8 mouse cellular contexts compared by ENCODE assay signal in the genomic region with DNA sequence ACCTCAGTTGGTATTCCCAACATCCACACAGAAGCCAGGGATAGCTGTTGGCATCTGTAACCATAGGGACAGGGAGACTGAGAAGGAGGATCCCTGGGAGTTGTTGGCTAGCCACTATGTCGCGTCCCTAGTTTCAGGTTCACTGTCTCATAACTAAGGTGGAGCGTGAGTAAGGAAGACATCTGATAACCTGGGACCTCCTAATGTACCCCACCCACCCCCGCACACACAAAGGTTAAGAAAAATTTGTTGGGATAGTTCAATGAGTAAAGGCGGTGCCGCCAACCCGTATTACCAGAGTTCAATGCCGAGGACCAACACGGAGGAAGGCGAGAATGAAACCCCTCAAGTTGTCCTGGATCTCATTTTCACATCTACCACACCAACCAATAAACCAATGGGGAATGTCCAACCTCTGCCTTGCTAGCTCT. TPM values are rescaled to one million over a fixed set of nuclear protein-coding genes. Genes with fewer than 3 reads are reported as not detected.
A peak's percentile ranks its signal among the peaks of the same experiment; 100 is the strongest.
DNase-seq lines count a peak whose midpoint lies in the region; ATAC-seq and TF ChIP-seq lines count a peak whose summit lies in the region.

No protein-coding gene starts in this region.

- intact Hi-C loops in left cerebral cortex, postnatal 14 days (cut with DNase I) = loop anchor here (5.0 kb wide), 3 partner anchors 74 to 359 kb away; a partner anchor contains a TSS

- no peak for TF ChIP-seq POLR2A in embryonic fibroblast, embryonic 13.5 days (IDR thresholded peaks at IDR 0.05; ENCODE audit: low read depth, low read length)

- 30% methylated on average over 10 of the region's 10 CpGs for WGBS in limb, embryonic 11.5 days

- peak overlapping the region; percentile 59 for H3K4me2 ChIP-seq in limb, embryonic 11.5 days (ENCODE audit: low read depth, severe bottlenecking)

- TF ChIP-seq CTCF in C2C12 (IDR thresholded peaks at IDR 0.05; ENCODE audit: control insufficient read depth, insufficient read depth, insufficient read length) = no peak
- no peak for TF ChIP-seq CTCF in embryonic fibroblast, embryonic 13.5 days (IDR thresholded peaks at IDR 0.05; ENCODE audit: borderline replicate concordance, insufficient read depth, low read length)

- peak overlapping the region; percentile 79 for H3ac ChIP-seq in C2C12 (ENCODE audit: control insufficient read depth, insufficient read length, low read depth)

- peaks cover 35% of the 10 kb centered on the region for H3K36me3 ChIP-seq in erythroblast, embryonic 14.5 days (ENCODE audit: control insufficient read depth)
- H3K36me3 ChIP-seq in C2C12 (ENCODE audit: control insufficient read depth, insufficient read depth) = peaks cover 20% of the 10 kb centered on the region
- H3K36me3 ChIP-seq in limb, embryonic 11.5 days (ENCODE audit: control insufficient read depth, insufficient read depth, low read length) = peaks cover 6% of the 10 kb centered on the region

- peaks cover 62% of the 10 kb centered on the region for H3K4me1 ChIP-seq in erythroblast, embryonic 14.5 days (ENCODE audit: control insufficient read depth)
- H3K4me1 ChIP-seq in embryonic fibroblast, embryonic 13.5 days (ENCODE audit: control insufficient read depth, insufficient read depth, low read length) = peaks cover 4% of the 10 kb centered on the region
- H3K4me1 ChIP-seq in limb, embryonic 11.5 days (ENCODE audit: control insufficient read depth, insufficient read depth, low read length) = peaks cover 12% of the 10 kb centered on the region

- peak overlapping the region; percentile 92 for H3K4me3 ChIP-seq in erythroblast, embryonic 14.5 days (replicated peaks)
- peak overlapping the region; percentile 78 for H3K4me3 ChIP-seq in C2C12 (ENCODE audit: insufficient read depth, poor library complexity, severe bottlenecking)
- H3K4me3 ChIP-seq in embryonic fibroblast, embryonic 13.5 days (ENCODE audit: insufficient read depth, low read length) = peak overlapping the region; percentile 85
- peak overlapping the region; percentile 92 for H3K4me3 ChIP-seq in limb, embryonic 11.5 days (ENCODE audit: low read depth, low read length)

- no peak; the same call in 1 of the 2 replicates for ATAC-seq in erythroblast, adult 5-6 weeks (replicated peaks; ENCODE audit: low FRiP score, poor library complexity, severe bottlenecking)
- ATAC-seq in limb, embryonic 11.5 days (ENCODE audit: insufficient number of reproducible peaks, low FRiP score, low TSS enrichment, low read depth) = no peak

- H3K27ac ChIP-seq in embryonic fibroblast, embryonic 13.5 days (ENCODE audit: insufficient read depth, low read length) = peak overlapping the region; percentile 96
- H3K27ac ChIP-seq in limb, embryonic 11.5 days (replicated peaks; ENCODE audit: low read depth, low read length) = peak overlapping the region; percentile 60; the same call in 1 of the 2 replicates

- H3K9me3 ChIP-seq in erythroblast, embryonic 14.5 days (ENCODE audit: control insufficient read depth, low read length) = peaks cover 3% of the 10 kb centered on the region; the same call in 1 of the 2 replicates
- no peaks in the 10 kb centered on the region for H3K9me3 ChIP-seq in limb, embryonic 11.5 days (ENCODE audit: control insufficient read depth, low read length)

- no peaks in the 10 kb centered on the region for H3K27me3 ChIP-seq in erythroblast, embryonic 14.5 days (ENCODE audit: control insufficient read depth)
- no peaks in the 10 kb centered on the region for H3K27me3 ChIP-seq in C2C12 (ENCODE audit: control insufficient read depth, insufficient read depth, insufficient read length)
- no peaks in the 10 kb centered on the region for H3K27me3 ChIP-seq in limb, embryonic 11.5 days (ENCODE audit: control insufficient read depth, insufficient read depth, low read length)

- peaks cover 16% of the 10 kb centered on the region for H3K79me3 ChIP-seq in C2C12 (ENCODE audit: low read depth)

- peaks cover 27% of the 10 kb centered on the region for H3K79me2 ChIP-seq in C2C12 (ENCODE audit: control insufficient read depth, insufficient read depth)

- H3K9ac ChIP-seq in limb, embryonic 11.5 days (ENCODE audit: low read length) = peak overlapping the region; percentile 98

- no peak for DNase-seq in limb, embryonic 11.5 days (ENCODE audit: low spot score)
- DNase-seq in retina, embryonic 14.5 days (ENCODE audit: low spot score) = peak; percentile 17
- no peak for DNase-seq in left cerebral cortex, postnatal 14 days (ENCODE audit: low spot score in 2 of 2)
- no peak for DNase-seq in urinary bladder, postnatal 10 days (ENCODE audit: low spot score)

TF ChIP-seq in C2C12, 6 proteins besides CTCF, POLR2A, EP300 and RAD21:
- TF ChIP-seq MAX (IDR thresholded peaks at IDR 0.05) = no peak
- no peak for TF ChIP-seq MYOD1 (IDR thresholded peaks at IDR 0.05; ENCODE audit: control insufficient read depth, insufficient read length, low read depth)
- no peak for TF ChIP-seq FOSL1 (IDR thresholded peaks at IDR 0.05; ENCODE audit: insufficient read depth, low read length, poor library complexity, severe bottlenecking)
- TF ChIP-seq USF1 (IDR thresholded peaks at IDR 0.05; ENCODE audit: low read depth) = no peak
- TF ChIP-seq CEBPB (IDR thresholded peaks at IDR 0.05; ENCODE audit: low read depth) = no peak
- TF ChIP-seq MYOG (IDR thresholded peaks at IDR 0.05; ENCODE audit: control insufficient read depth, extremely low read depth, insufficient read length) = no peak

RNA-seq across cellular contexts. Expression of a gene that starts 0.7 kb away (rescaled TPM):
- polyA plus RNA-seq in erythroblast, embryonic 14.5 days (2012) = 0.95 and 1.2 TPM in 2 replicates
- total RNA-seq in erythroblast, adult 5-6 weeks (2015; ENCODE audit: low replicate concordance) = 123 and 129 TPM in 2 replicates
- total RNA-seq in erythroblast, adult 5-6 weeks (2017; ENCODE audit: low replicate concordance) = 111 and 194 TPM in 2 replicates
- polyA plus RNA-seq in C2C12 (2012; fragmentation: generic; extraction: Trizol) = 19.0 TPM
- polyA plus RNA-seq in embryonic fibroblast, embryonic 13.5 days (2011; ENCODE audit: insufficient read length, low read depth, missing spikeins) = 32.3 and 38.0 TPM in 2 replicates
- 21.3 and 21.4 TPM in 2 replicates for polyA plus RNA-seq in limb, embryonic 11.5 days (2014; fragmentation: Nextera tagmentation; extraction: Ambion mirVana)
- 10 to 100 TPM; 31.2 to 32.9 TPM for total RNA-seq in left cerebral cortex, postnatal 14 days (2021)
